Mouse (Mus musculus) frontal cortex, postnatal 10 days (tissue): ENCODE results near the gene Marcksl1.

Experiments used
- DNase-seq, 2 experiments: peaks; one replicate each; pipeline ENCODE4 v3.0.0; 2022; ENCODE audit warnings: low spot score in 2 of 2, mixed read lengths in 1 of 2

Gene Marcksl1

DNA sequence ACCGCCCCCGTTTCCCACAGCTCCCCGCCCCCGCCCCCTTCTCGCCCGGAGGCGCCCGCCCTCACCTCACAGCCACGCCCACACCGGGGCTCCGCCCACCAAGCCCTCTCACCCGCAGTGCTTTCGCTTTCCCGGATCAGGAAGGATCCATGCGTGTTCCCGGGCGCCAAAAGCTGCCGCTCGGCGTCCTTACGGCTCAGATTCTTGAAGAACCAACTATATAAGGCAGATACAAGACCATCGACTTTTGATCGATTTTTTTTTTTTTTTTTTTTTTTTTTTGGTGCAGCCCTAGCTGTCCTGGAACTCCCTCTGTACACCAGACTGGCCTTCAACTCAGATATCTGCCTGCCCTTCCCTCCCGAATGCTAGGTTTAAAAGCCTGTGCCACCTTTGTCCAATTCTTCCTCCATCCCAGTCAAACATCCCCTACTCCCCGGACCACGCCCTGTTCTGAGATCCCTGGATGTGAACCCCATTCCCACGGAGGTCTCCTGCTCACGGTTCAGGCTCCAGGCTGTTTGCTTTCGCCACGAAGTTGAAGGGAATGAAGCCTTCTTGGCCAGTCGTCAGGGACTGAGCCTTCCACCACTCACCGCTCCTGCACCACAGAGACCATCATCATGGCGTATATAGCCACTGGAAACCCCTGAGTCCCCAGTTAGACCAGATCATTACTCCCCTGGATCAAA is 43.3 kb downstream of the Marcksl1 start:
- DNase-seq: peak; percentile 80 to 82

DNA sequence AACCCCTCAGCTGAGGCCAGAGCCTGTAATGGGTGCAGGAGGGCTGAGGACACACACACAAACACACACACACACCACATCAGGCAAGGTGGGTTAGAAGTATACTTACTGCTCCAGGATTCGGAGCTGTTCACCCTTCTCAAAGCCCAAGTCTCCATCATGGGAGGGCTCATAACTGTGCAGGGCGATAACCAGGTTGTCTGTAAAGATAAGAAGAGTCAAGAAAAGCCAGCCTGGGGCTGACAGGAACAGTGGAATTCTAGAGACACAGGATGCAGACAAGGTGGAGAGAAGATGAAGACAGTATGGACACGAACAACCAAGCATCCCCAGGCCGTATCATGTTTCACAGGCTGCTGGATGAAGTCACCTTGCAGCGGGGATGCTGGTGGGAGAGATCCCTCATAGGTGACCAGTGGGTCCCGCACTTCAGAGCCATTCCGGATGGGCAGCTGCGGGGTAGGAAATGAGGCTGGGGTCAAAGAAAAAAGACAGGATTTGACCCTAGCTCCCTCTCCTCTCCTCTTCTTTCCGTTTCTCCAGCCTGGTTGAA is 44.0 kb downstream of the Marcksl1 start:
- DNase-seq: no peak

DNA sequence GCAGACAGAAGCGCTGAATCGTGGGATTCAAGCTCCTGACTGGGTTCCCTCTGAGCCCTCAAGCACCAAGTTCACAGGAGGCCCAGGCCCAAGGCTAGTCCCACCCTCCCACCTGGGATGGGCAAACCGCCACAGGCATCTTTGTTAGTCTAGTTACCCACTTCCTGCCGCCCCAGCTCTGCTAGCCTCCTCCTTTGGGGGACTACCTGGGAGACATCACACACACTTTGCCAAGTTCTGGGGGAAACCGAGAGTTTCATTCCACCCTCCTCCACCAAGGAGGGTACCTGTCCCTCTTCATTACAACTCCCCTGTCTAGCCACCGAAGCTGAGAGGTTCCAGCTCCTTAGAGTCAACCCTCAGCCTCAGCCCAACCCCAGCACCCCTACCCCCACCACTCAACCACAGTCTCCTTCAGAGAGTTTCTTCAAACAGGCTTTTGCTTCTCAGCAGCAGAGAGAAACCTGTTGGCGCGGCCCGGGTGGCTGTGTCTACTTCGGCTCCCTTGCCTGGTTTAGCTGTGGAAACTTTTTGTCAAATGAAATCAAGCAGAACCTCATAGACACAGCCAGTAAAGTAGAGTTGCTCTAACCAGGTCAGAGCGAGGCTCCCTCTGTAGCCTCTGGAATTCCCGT is 45.1 kb downstream of the Marcksl1 start:
- peak in 1 of 2 experiments; percentile 14 for DNase-seq

GRCm38 (mm10) chr4:129561184-129561583 is 47.8 kb downstream of the Marcksl1 start:
- DNase-seq: no peak

DNA sequence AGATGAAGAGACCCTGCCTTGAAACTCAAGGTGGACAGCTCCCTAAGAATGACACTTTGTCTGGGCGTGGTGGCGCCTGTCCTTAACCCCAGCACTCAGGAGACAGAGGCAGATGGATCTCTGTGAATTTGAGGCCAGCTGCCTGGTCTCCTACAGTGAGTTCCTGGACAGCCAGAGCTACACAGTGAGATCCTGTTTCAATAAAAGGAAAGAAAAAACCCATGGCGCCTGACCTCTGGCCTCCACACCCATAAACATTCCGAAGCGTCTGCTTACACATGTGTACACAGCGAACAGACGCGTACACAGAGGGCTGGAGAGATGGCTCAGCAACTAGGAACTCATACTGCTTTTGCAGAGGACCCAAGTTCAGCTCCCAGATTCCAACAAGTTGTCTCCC is 50.3 kb downstream of the Marcksl1 start:
- no peak for DNase-seq

DNA sequence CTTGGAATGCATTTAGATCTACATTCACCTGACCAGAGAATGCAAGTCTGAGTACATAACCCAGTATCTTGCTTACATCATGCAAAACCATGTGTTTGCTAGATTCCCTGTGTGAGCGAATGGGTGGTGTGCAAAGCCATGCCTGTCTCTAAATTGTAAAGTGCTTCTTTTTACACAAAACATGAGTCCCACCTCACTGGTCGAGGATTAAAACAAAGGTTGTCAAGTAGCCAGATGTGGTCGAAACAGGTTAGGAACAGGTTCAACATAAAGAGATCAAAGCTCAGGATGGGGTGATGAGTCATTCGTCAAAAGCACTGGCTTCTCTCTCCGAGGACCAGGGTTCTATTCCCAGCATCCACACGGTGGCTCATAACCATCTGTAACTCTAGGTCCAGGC is 51.8 kb downstream of the Marcksl1 start:
- DNase-seq: no peak
